Mouse (Mus musculus): Measurements from ENCODE around the gene Gm36028.

GRCm38 (mm10) chr16:37893942-37894341 is 33.0 kb upstream of the Gm36028 start:
- TF ChIP-seq POLR2A (IDR thresholded peaks at IDR 0.05; ENCODE audit: borderline replicate concordance, insufficient read depth, low read length) (no peak), CTCF (IDR thresholded peaks at IDR 0.05; ENCODE audit: borderline replicate concordance, insufficient read depth, low read depth, low read length) (no peak)
